Mouse (Mus musculus): ENCODE data around the gene Cxcl14. TPM values are rescaled to one million over a fixed set of nuclear protein-coding genes. Genes with fewer than 3 reads are reported as not detected.
A peak's percentile ranks its signal among the peaks of the same experiment; 100 is the strongest.

Gene Cxcl14
- polyA plus RNA-seq, 1 experiment from 2014 or later: 6.2 TPM

DNA sequence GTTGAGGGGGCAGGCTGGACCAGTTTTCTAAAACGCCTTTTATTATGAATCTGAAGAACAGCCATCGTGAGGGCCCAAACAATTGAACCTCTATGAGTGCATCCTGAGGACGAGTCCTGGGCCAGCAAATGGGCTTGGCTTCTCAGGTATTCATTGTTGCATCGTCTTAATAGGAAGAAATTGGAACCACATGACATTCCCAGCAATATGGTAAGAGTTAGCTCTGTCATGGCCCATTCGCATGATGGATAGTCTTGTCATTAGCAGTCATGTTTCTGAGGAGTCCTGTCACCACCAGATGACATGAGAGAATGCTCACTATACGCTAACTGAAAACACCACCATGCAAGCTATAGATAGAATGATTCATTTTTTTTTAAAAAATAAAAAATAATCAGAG lies 32.8 kb upstream of the Cxcl14 start:
- H3K27me3 ChIP-seq: no peaks in the 10 kb centered on the region
- H3K36me3 ChIP-seq: no peaks in the 10 kb centered on the region
- H3K9me3 ChIP-seq: no peaks in the 10 kb centered on the region
- H3K4me1 ChIP-seq (replicated peaks): 0 out of 2 replicates have a peak, but pooled peaks cover 13% of the 10 kb centered on the region
- no peak overlapping the region for H3K4me2 ChIP-seq
- 83% methylated on average over 6 of the region's 6 CpGs for WGBS
- H3K9ac ChIP-seq: no peak overlapping the region
- no peak overlapping the region for H3K4me3 ChIP-seq
- H3K27ac ChIP-seq (replicated peaks): no peak overlapping the region
- no peak for ATAC-seq (ENCODE audit: low FRiP score, low read depth)

DNA sequence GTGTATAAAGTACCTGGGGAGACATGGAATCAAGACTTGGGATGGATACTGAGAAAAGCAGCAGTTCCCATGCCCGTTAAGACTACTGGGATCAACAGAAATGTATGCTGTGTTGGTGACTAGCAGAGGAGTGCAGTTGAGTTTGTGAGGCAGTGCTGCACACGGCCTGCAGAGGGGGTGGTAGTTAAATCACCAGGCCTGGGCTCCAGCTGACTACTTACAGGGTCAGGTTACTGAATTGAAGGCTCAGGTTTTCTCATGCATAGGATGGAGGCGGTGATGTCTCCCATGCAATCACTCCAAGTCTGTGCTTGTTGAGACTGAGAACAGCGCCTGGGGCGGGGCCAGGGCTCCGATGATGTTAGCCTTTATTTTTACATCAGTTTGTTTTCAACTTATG lies 31.4 kb upstream of the Cxcl14 start:
- Histone ChIP-seq H3K4me3 (no peak overlapping the region), H3K36me3 (no peaks in the 10 kb centered on the region), H3K27me3 (no peaks in the 10 kb centered on the region), H3K27ac (replicated peaks) (no peak overlapping the region), H3K4me1 (replicated peaks) (0 out of 2 replicates have a peak, but pooled peaks cover 13% of the 10 kb centered on the region), H3K9ac (no peak overlapping the region), H3K9me3 (no peaks in the 10 kb centered on the region), H3K4me2 (no peak overlapping the region)
- WGBS: 33% methylated on average over 6 of the region's 6 CpGs
- ATAC-seq (ENCODE audit: low FRiP score, low read depth): no peak

- ATAC-seq (ENCODE audit: low FRiP score, low read depth): no peak
- no peak overlapping the region for H3K4me2 ChIP-seq
- no peaks in the 10 kb centered on the region for H3K27me3 ChIP-seq
- H3K36me3 ChIP-seq: no peaks in the 10 kb centered on the region
- WGBS: 69% methylated on average over 7 of the region's 7 CpGs
- H3K4me3 ChIP-seq: no peak overlapping the region
- no peaks in the 10 kb centered on the region for H3K4me1 ChIP-seq (replicated peaks)
- H3K9ac ChIP-seq: no peak overlapping the region
- H3K9me3 ChIP-seq: no peaks in the 10 kb centered on the region
- H3K27ac ChIP-seq (replicated peaks): no peak overlapping the region
These were observed 25.3 kb upstream of the Cxcl14 start for GRCm38 (mm10) chr13:56321635-56322034.

- H3K27me3 ChIP-seq: no peaks in the 10 kb centered on the region
- 0 out of 2 replicates have a peak, but pooled peaks cover 3% of the 10 kb centered on the region for H3K4me1 ChIP-seq (replicated peaks)
- ATAC-seq (ENCODE audit: low FRiP score, low read depth): no peak
- no peak overlapping the region for H3K4me2 ChIP-seq
- H3K27ac ChIP-seq (replicated peaks): no peak overlapping the region
- WGBS: 69% methylated on average over 4 of the region's 4 CpGs
- no peak overlapping the region for H3K9ac ChIP-seq
- no peak overlapping the region for H3K4me3 ChIP-seq
- H3K36me3 ChIP-seq: no peaks in the 10 kb centered on the region
- H3K9me3 ChIP-seq: no peaks in the 10 kb centered on the region
These were observed 20.6 kb upstream of the Cxcl14 start for GRCm38 (mm10) chr13:56316930-56317329.

GRCm38 (mm10) chr13:56315201-56315600 lies 18.9 kb upstream of the Cxcl14 start:
- Histone ChIP-seq H3K9me3 (no peaks in the 10 kb centered on the region), H3K36me3 (no peaks in the 10 kb centered on the region), H3K4me3 (no peak overlapping the region), H3K4me2 (no peak overlapping the region), H3K27ac (replicated peaks) (no peak overlapping the region), H3K9ac (no peak overlapping the region), H3K4me1 (replicated peaks) (0 out of 2 replicates have a peak, but pooled peaks cover 3% of the 10 kb centered on the region), H3K27me3 (no peaks in the 10 kb centered on the region)
- 0 out of 2 replicates have a peak, but pooled peaks have one; percentile 23 for ATAC-seq (ENCODE audit: low FRiP score, low read depth)
- WGBS: 20% methylated on average over 3 of the region's 3 CpGs

DNA sequence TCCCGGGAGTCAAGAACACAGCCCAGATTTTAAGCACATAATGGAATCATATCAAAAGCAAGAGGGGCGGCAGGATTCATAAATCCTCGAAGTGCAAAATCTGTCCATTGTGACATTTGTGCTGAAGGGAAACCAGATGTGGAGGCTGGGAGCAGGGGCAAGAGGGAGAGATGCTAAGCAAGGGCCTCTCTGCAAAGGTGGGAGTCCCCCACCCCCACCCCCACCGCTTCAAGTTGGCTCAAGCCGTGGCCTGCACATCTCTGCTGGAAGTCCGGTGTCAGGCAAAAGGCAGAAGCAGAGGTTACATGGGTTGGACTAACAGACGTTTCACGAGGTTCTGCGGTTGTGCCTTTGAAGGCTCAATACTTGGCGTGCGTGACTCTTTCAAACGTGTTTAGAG lies 8.7 kb upstream of the Cxcl14 start:
- no peaks in the 10 kb centered on the region for H3K27me3 ChIP-seq
- H3K9me3 ChIP-seq: no peaks in the 10 kb centered on the region
- no peak overlapping the region for H3K9ac ChIP-seq
- 71% methylated on average over 12 of the region's 12 CpGs for WGBS
- no peak for ATAC-seq (ENCODE audit: low FRiP score, low read depth)
- no peaks in the 10 kb centered on the region for H3K4me1 ChIP-seq (replicated peaks)
- no peak overlapping the region for H3K4me2 ChIP-seq
- no peak overlapping the region for H3K27ac ChIP-seq (replicated peaks)
- no peaks in the 10 kb centered on the region for H3K36me3 ChIP-seq
- no peak overlapping the region for H3K4me3 ChIP-seq

- no peaks in the 10 kb centered on the region for H3K27me3 ChIP-seq
- H3K27ac ChIP-seq (replicated peaks): no peak overlapping the region
- no peak overlapping the region for H3K9ac ChIP-seq
- H3K36me3 ChIP-seq: no peaks in the 10 kb centered on the region
- ATAC-seq (ENCODE audit: low FRiP score, low read depth): no peak
- no peak overlapping the region for H3K4me2 ChIP-seq
- H3K4me3 ChIP-seq: no peak overlapping the region
- H3K9me3 ChIP-seq: no peaks in the 10 kb centered on the region
- 69% methylated on average over 4 of the region's 4 CpGs for WGBS
- no peaks in the 10 kb centered on the region for H3K4me1 ChIP-seq (replicated peaks)
These were observed 8.1 kb upstream of the Cxcl14 start for GRCm38 (mm10) chr13:56304453-56304852.

GRCm38 (mm10) chr13:56299336-56299735 lies 3.0 kb upstream of the Cxcl14 start:
- no peak overlapping the region for H3K4me3 ChIP-seq
- H3K4me1 ChIP-seq (replicated peaks): peaks cover 20% of the 10 kb centered on the region
- H3K27ac ChIP-seq (replicated peaks): no peak overlapping the region
- no peak overlapping the region for H3K4me2 ChIP-seq
- no peaks in the 10 kb centered on the region for H3K9me3 ChIP-seq
- peaks cover 39% of the 10 kb centered on the region for H3K27me3 ChIP-seq
- H3K36me3 ChIP-seq: no peaks in the 10 kb centered on the region
- WGBS: 94% methylated on average over 11 of the region's 11 CpGs
- no peak for ATAC-seq (ENCODE audit: low FRiP score, low read depth)
- H3K9ac ChIP-seq: no peak overlapping the region

GRCm38 (mm10) chr13:56296659-56297020 lies 289 bp upstream of the Cxcl14 start:
- H3K27ac ChIP-seq (replicated peaks): no peak overlapping the region
- ATAC-seq (ENCODE audit: low FRiP score, low read depth): no peak
- 7% methylated on average over 8 of the region's 8 CpGs for WGBS
- peaks cover 20% of the 10 kb centered on the region for H3K4me1 ChIP-seq (replicated peaks)
- peaks cover 61% of the 10 kb centered on the region for H3K27me3 ChIP-seq
- H3K36me3 ChIP-seq: no peaks in the 10 kb centered on the region
- H3K4me3 ChIP-seq: peak overlapping the region; percentile 40
- peak overlapping the region; percentile 67 for H3K4me2 ChIP-seq
- H3K9ac ChIP-seq: peak overlapping the region; percentile 41; the same call in 1 of the 2 replicates
- no peaks in the 10 kb centered on the region for H3K9me3 ChIP-seq

DNA sequence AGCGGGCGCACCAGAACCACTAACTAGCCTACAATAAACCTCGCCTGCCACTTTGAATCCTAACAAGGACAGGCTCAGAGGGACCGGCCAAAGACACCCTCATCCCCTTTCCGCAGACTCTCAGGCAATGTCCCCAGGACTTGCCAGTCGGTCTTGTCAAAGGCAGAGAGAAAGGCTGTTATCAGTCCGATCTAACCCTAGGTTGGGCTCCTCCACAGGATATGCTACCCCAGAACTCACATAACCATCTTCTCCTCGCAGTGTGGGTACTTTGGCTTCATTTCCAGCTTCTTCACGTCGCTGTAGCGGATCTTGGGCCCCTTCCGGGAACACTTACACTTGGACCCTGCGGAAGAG lies 787 bp downstream of the Cxcl14 start:
- H3K9me3 ChIP-seq: no peaks in the 10 kb centered on the region
- no peaks in the 10 kb centered on the region for H3K36me3 ChIP-seq
- H3K27ac ChIP-seq (replicated peaks): no peak overlapping the region
- ATAC-seq (ENCODE audit: low FRiP score, low read depth): no peak
- peak overlapping the region; percentile 67 for H3K4me2 ChIP-seq
- peaks cover 20% of the 10 kb centered on the region for H3K4me1 ChIP-seq (replicated peaks)
- 6% methylated on average over 13 of the region's 13 CpGs for WGBS
- H3K4me3 ChIP-seq: peak overlapping the region; percentile 40
- H3K9ac ChIP-seq: peak overlapping the region; percentile 41; the same call in 1 of the 2 replicates
- H3K27me3 ChIP-seq: peaks cover 62% of the 10 kb centered on the region

DNA sequence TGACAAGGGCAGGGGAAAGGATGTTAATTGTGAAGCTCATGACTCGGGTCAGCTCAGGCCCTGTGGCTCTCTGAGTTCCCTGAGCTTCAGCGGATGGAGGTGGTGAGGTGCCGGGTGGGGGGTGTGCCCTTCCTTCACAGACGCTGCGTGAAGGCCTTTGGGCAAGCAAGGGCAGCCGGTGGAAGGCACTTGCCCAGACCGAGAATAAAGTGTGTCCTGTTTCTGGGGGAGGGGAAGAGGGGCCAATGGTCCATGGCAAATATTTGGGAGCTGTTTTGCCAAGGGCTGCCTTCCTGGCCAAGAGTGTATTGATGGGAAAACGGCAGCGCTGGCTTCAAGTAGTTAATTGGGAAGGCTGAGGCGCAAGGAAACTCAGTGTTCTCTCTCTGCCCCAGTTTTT lies 1.4 kb downstream of the Cxcl14 start:
- Histone ChIP-seq H3K4me1 (replicated peaks) (peaks cover 20% of the 10 kb centered on the region), H3K4me2 (peak overlapping the region; percentile 67), H3K36me3 (no peaks in the 10 kb centered on the region), H3K9ac (no peak overlapping the region), H3K27me3 (peaks cover 62% of the 10 kb centered on the region), H3K27ac (replicated peaks) (no peak overlapping the region), H3K4me3 (peak overlapping the region; percentile 40), H3K9me3 (no peaks in the 10 kb centered on the region)
- no peak for ATAC-seq (ENCODE audit: low FRiP score, low read depth)
- 4% methylated on average over 10 of the region's 10 CpGs for WGBS

DNA sequence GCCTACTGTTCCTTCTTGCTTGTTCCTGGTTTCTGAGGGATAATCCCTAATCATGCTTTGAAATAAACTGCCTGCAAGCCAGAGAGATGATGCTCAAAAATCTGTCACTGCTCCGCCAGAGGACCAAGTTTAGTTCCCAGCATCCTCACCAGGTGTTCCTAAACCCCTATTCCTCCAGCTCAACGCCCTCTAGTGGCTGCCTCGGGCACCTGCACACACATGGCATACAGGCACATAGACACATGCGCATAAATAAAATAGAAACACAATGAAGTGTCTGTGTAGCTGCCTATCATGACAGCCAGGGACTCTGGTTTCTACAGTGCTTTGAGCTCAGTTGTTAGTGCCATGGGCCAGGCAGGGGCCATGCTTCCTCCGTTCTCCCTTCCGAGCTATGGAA lies 6.4 kb downstream of the Cxcl14 start:
- Histone ChIP-seq H3K27ac (replicated peaks) (no peak overlapping the region), H3K27me3 (peaks cover 30% of the 10 kb centered on the region), H3K9me3 (no peaks in the 10 kb centered on the region), H3K4me1 (replicated peaks) (peaks cover 6% of the 10 kb centered on the region), H3K9ac (no peak overlapping the region), H3K36me3 (no peaks in the 10 kb centered on the region), H3K4me3 (no peak overlapping the region), H3K4me2 (no peak overlapping the region)
- 82% methylated on average over 6 of the region's 6 CpGs for WGBS
- no peak for ATAC-seq (ENCODE audit: low FRiP score, low read depth)

DNA sequence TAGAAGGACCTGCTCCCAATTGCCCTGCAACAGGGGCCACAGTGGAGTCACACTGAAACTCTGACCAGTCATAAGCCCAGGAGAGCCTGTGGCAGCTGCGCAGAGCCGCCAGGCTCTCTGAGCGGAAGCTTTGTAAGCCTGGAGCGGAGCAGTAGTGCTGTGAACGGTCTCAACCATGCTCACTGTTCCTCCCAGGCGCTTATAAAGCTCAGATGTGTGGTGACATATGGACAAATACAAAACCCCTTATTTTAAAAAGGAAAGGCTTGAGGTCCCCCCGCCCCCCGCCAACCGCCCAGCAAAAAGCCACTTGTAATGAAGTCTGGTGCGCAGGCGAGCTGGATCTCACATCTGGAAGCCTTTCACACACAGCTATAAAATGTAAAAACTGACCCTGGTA lies 7.1 kb downstream of the Cxcl14 start:
- no peak for ATAC-seq (ENCODE audit: low FRiP score, low read depth)
- Histone ChIP-seq H3K27me3 (peaks cover 23% of the 10 kb centered on the region), H3K4me1 (replicated peaks) (peaks cover 4% of the 10 kb centered on the region; the same call in 1 of the 2 replicates), H3K36me3 (no peaks in the 10 kb centered on the region), H3K9me3 (no peaks in the 10 kb centered on the region), H3K4me3 (no peak overlapping the region), H3K9ac (no peak overlapping the region), H3K4me2 (no peak overlapping the region), H3K27ac (replicated peaks) (no peak overlapping the region)
- WGBS: 68% methylated on average over 11 of the region's 11 CpGs

All from hindbrain, embryonic 15.5 days (tissue).